Mouse (Mus musculus) cerebellum, adult 11-12 months (tissue): Measurements from ENCODE around the gene Gm3029.
"Not testable (repeated sequence)": the region's sequence is repeated elsewhere in the genome, so short reads cannot be mapped to it uniquely, and the experiment has no call there.

Experiments
- DNase-seq: peaks from one replicate; pipeline ENCODE4 v3.0.0; 2022

The Gm3029 gene

GRCm38 (mm10) chr14:3931456-3931855 lies at the start of gene Gm3029:
Gm3029 (plus strand) TSS chr14:3931756.
- not testable (repeated sequence) for DNase-seq

- DNase-seq = not testable (repeated sequence)
Measured at GRCm38 (mm10) chr14:3883872-3884271, 47.7 kb upstream of the Gm3029 start, which contains the start of gene Gm2916. Gm2916 (plus strand) TSS chr14:3884172.

- not testable (repeated sequence) for DNase-seq
Measured at GRCm38 (mm10) chr14:3963247-3963646, 31.7 kb downstream of the Gm3029 start, which contains the start of gene Gm3095. Gm3095 (plus strand) TSS chr14:3963547.
